Mouse (Mus musculus) adipocyte (in vitro differentiated cells): ENCODE data around the gene Xndc1.

Experiments used
- DNase-seq: peaks from one replicate; pipeline ENCODE4 v3.0.0-alpha.2; 2016; ENCODE audit warnings: low spot score

Gene Xndc1

GRCm38 (mm10) chr7:102081784-102082183 is 16.5 kb downstream of the Xndc1 start:
- no peak for DNase-seq

- no peak for DNase-seq
Measured at GRCm38 (mm10) chr7:102082816-102083215, 17.5 kb downstream of the Xndc1 start, which contains the start of gene Trpc2. Gene Trpc2 (plus strand): TSS chr7:102083116.

- no peak for DNase-seq
Measured at GRCm38 (mm10) chr7:102084041-102084696, 18.9 kb downstream of the Xndc1 start.

GRCm38 (mm10) chr7:102087336-102087735 is 22.0 kb downstream of the Xndc1 start:
- no peak for DNase-seq

- no peak for DNase-seq
Measured at GRCm38 (mm10) chr7:102099760-102100661, 34.7 kb downstream of the Xndc1 start.

DNA sequence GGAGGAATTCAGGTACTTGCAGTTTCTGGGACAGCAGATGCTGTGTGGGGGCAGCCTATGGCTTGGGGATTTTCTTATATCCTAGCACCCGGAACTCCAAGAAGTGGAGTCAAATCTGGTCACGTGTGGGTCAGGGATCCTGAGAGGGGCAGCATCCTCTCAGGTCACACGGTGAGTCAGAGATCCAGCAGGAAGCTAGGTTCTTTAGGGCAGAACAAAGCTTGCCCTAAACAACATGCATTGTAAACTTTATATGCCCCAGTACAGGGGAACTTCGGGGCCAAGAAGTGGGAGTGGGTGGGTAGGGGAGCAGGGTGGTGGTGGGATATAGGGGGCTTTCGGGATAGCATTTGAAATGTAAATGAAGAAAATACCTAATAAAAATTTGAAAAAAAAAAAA is 35.6 kb downstream of the Xndc1 start:
- no peak for DNase-seq

DNA sequence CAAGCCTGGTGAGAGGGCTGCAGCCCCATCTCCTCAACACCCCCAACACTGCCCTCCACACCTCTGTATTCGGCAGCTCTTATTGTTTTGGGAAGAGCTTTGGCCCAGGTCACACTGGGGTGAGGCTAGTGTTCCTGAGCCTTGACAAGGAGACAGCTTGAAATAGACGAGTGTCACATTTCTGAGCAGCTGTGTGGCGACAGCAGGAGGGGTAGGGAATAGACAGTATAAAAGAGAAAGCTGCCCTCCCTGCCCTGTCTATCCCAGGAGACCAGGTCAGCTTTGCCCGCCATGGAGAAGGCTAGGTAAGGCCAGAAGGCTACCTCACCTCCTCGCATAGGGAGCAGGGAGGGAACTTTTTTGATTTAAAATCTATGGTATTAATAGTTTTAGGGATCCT is 36.2 kb downstream of the Xndc1 start, which contains the start of gene Art1:
Art1 (plus strand) TSS at position 257 of the 400 bp plus-strand sequence.
- no peak for DNase-seq

DNA sequence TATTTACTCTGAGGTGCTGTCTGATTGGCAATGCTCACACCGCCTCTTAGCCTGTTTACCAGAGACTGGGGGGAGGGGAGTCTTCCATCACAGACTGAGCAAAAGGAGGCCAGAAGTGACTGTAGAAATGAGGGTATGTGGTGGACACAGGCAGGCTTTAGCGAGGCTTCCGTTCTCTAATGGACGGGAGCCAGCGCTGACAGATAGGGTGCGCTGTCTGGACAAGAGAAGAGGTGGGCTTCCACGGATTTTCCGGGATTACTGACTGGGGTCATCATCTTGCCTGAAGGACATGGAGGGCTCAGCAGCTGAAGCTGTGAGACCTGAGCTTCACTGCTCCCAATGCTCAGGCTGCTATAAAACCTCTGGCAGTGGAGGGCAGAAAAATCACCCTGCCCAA is 36.9 kb downstream of the Xndc1 start:
- no peak for DNase-seq

DNA sequence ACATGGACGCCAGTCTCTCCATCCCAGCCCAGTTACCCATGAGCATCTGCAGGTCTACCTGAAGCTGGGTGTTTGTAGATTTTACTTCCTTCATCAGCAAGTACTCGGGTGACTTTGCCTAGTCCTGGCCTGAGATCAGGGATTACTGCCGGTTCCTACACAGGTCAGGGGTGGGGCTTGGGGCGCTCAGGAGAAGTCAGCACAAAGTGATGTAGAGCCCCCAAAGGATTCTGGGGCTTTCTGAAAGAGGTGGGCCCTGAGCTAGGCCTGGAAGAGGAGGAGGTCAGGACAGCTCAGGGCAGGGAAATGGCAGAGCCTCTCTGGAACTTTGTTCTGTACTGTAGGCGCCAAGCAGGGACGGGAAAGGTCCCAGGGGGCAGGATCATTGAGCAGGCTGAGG is 37.4 kb downstream of the Xndc1 start:
- no peak for DNase-seq

- no peak for DNase-seq
Measured at GRCm38 (mm10) chr7:102103555-102103954, 38.2 kb downstream of the Xndc1 start.

DNA sequence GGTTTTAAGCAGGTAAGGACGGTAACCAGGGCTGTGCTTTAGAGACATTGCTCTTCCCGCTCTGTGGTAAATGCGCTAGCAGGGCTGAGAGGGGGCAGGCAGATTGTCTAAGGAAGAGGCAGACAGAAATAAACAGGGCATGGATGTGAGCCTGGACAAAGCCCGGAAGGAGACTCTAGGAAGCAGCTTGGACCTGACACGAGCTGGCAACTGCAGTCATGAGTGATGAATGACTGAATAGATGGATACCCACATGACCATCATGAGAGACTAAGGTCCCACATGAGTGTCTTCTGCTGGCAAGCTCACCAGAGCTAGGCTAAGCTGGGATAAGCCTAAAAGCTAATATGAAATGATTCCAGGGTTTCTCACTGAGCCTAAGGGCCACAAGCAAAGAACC is 38.8 kb downstream of the Xndc1 start:
- DNase-seq, result no peak

GRCm38 (mm10) chr7:102106700-102107141 is 41.4 kb downstream of the Xndc1 start:
- DNase-seq, result no peak

- DNase-seq, result no peak
Measured at GRCm38 (mm10) chr7:102108206-102108605, 42.9 kb downstream of the Xndc1 start.

DNA sequence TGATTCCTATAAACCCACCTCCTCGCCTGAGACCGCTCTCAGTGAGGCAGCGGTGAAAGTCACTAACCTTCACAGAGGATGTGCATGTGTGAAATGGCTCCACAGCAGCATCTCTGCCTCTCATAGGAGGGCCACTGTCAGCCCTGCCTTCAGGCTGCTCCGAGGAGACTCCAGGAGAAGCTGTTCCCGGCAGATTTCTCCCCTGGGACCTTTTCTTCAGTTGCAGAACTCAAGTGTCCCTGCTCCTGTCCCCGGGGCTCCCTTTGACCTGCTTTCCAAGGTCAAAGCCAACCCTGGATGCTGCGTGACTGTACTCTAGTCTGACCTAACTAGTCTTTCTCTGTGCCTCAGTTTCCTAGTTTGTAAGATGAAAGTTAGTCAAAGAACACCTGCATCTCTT is 43.9 kb downstream of the Xndc1 start, which contains the start of gene Art5:
Art5 (minus strand) TSS at position 319 of the 400 bp plus-strand sequence.
- no peak for DNase-seq

GRCm38 (mm10) chr7:102109746-102110145 is 44.4 kb downstream of the Xndc1 start:
- DNase-seq, result no peak

- DNase-seq, result no peak
Measured at GRCm38 (mm10) chr7:102113151-102113729, 47.9 kb downstream of the Xndc1 start.

GRCm38 (mm10) chr7:102116579-102117331 is 51.4 kb downstream of the Xndc1 start, which contains the start of gene Chrna10:
Gene Chrna10 (minus strand): TSS chr7:102116828.
- DNase-seq, result no peak

DNA sequence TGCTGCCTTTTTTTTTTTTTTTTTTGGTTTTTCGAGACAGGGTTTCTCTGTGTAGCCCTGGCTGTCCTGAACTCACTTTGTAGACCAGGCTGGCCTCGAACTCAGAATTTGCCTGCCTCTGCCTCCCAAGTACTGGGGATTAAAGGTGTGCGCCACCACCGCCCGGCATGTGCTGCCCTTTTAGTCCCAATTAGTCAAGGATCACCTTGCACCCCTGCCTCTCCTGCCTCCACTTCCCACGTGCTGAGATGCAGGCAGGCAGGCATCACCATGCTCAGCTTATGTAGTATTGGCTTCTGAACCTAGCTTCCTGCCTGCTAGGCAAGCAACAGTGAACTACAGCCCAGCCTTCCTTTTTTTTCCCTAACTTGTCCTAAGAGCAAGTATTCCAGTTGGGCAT is 52.1 kb downstream of the Xndc1 start:
- DNase-seq, result no peak

DNA sequence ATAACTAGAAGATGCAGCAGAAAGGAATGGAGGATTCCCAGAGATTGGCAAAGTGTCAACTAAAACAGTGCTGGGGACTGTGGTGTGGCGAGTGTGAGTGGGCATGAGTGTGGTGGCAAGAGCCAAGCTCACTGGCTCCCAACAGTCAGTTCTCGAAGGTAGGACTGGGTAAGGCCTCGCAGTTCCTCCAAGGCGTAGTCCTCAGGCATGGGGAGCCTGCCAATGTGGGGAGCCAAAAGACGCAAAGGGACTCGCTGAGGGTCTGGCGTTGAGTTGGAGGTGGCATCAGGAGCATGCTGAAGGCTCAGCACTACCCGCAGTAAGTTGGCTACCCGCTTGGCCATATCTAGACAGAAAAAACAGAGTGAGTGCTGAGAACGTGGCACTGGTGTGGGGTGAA is 55.0 kb downstream of the Xndc1 start:
- DNase-seq, result no peak

DNA sequence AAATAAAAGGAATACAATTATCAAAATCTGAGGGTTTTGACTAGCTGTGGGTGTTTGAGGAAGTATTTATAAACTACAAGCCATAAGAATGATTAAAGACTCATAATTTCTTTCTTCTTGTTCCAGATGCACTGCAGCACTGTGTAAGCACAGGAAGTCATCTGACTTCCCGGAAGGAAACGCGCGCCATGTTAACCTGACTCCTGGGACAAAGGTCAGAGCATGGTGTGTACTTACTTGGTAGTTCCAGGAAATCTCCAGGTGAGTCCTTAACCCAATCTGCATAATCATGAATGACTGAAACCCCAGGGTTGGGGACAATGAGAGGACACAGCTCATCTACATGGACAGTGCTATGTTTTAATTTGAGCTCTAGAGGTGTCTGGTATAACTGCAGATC is 67.1 kb downstream of the Xndc1 start:
- DNase-seq, result no peak
